Mouse (Mus musculus): ENCODE data around the gene Zbtb44.

GRCm38 (mm10) chr9:31108464-31108863 lies 78.0 kb downstream of the Zbtb44 start:
- TF ChIP-seq CHD2 (IDR thresholded peaks at IDR 0.05; ENCODE audit: low read length): no peak
- no peak for TF ChIP-seq MAX (IDR thresholded peaks at IDR 0.05; ENCODE audit: low read length)
- no peak for TF ChIP-seq POLR2AphosphoS2 (IDR thresholded peaks at IDR 0.05; ENCODE audit: low read length)
- TF ChIP-seq EP300 (IDR thresholded peaks at IDR 0.05; ENCODE audit: low read depth in 1 of 2, low read length in 2 of 2): no peak
- TF ChIP-seq CTCF (IDR thresholded peaks at IDR 0.05 in 2 of 3, conservative IDR thresholded peaks at IDR 0.05 in 1 of 3; ENCODE audit: control insufficient read depth in 1 of 3, insufficient read depth in 1 of 3, low read depth in 2 of 3, low read length in 3 of 3, poor library complexity in 1 of 3, severe bottlenecking in 1 of 3): no peak
- TF ChIP-seq HCFC1 (IDR thresholded peaks at IDR 0.05; ENCODE audit: low read depth, low read length): no peak
- TF ChIP-seq MAZ (IDR thresholded peaks at IDR 0.05; ENCODE audit: low read depth, low read length): no peak
- no peak for TF ChIP-seq POLR2A (IDR thresholded peaks at IDR 0.05; ENCODE audit: control insufficient read depth in 1 of 2, insufficient read depth in 1 of 2, low read depth in 1 of 2, low read length in 2 of 2, poor library complexity in 1 of 2)
- no peak for TF ChIP-seq ZNF384 (IDR thresholded peaks at IDR 0.05; ENCODE audit: low read depth, low read length)
- no peak for TF ChIP-seq TAL1 (IDR thresholded peaks at IDR 0.05; ENCODE audit: low read length)
- no peak for TF ChIP-seq MYB (IDR thresholded peaks at IDR 0.05; ENCODE audit: low read depth, low read length)
- TF ChIP-seq GATA1 (IDR thresholded peaks at IDR 0.05; ENCODE audit: low read depth, low read length): no peak
- no peak for TF ChIP-seq UBTF (IDR thresholded peaks at IDR 0.05; ENCODE audit: borderline replicate concordance, insufficient read depth, low read depth, low read length)
